Mouse (Mus musculus) intestine, embryonic 14.5 days (tissue): Measurements from ENCODE around the gene H3f3b. TPM values are rescaled to one million over a fixed set of nuclear protein-coding genes. Genes with fewer than 3 reads are reported as not detected.

Experiments used
- ATAC-seq: fragments of 200-750 bp; cut with Nextera tagmentation; replicated peaks from 2 replicates; pipeline ENCODE4 v1.8.0; 2017; ENCODE audit warnings: low read depth, moderate number of reproducible peaks, moderate TSS enrichment, moderate library complexity; ENCODE audit not compliant: low FRiP score, low TSS enrichment
- DNase-seq: peaks from one replicate; pipeline ENCODE4 v3.0.0-alpha.2; 2018; ENCODE audit warnings: low spot score
- H3K27ac ChIP-seq: fragments of 300-500 bp; sonication (generic); 2 replicates; pipeline ENCODE4 v1.5.1; 2014; ENCODE audit warnings: low read depth, mild to moderate bottlenecking, control low read depth
- H3K27me3 ChIP-seq: fragments of 300-500 bp; sonication (generic); replicated peaks from 2 replicates; pipeline ENCODE4 v1.6.1; 2014; ENCODE audit warnings: low read length, control low read depth; ENCODE audit not compliant: control insufficient read depth, insufficient read depth
- H3K36me3 ChIP-seq: fragments of 300-500 bp; sonication (generic); 2 replicates; pipeline ENCODE4 v1.6.1; 2014; ENCODE audit warnings: low read length, control low read depth; ENCODE audit not compliant: control insufficient read depth, insufficient read depth
- H3K4me1 ChIP-seq: fragments of 300-500 bp; sonication (generic); replicated peaks from 2 replicates; pipeline ENCODE4 v1.6.1; 2014; ENCODE audit warnings: low read length, control low read depth, mixed read lengths; ENCODE audit not compliant: control insufficient read depth, insufficient read depth
- H3K4me2 ChIP-seq: fragments of 300-500 bp; sonication (generic); 2 replicates; pipeline ENCODE4 v1.6.1; 2014; ENCODE audit warnings: low read length
- H3K4me3 ChIP-seq: fragments of 300-500 bp; sonication (generic); 2 replicates; pipeline ENCODE4 v1.5.1; 2014; ENCODE audit warnings: low read depth, low read length, control low read depth, mixed read lengths
- H3K9ac ChIP-seq: fragments of 300-500 bp; sonication (generic); 2 replicates; pipeline ENCODE4 v1.6.1; 2014; ENCODE audit warnings: mild to moderate bottlenecking, low read length
- H3K9me3 ChIP-seq: fragments of 300-500 bp; sonication (generic); 2 replicates; pipeline ENCODE4 v1.6.1; 2016; ENCODE audit warnings: low read length, control low read depth; ENCODE audit not compliant: control insufficient read depth
- WGBS: fragments of 180-500 bp; shearing (Covaris S2); extraction: QIAGEN DNeasy Blood & Tissue Kit; methylation state at CpG from one replicate; pipeline ENCODE4 v1.1.7; 2014; 5-methylcytosine and 5-hydroxymethylcytosine counted together
- polyA plus RNA-seq: library from polyadenylated mRNA; unstranded; fragments of >200 nt; fragmentation: Nextera tagmentation; extraction: Ambion mirVana; gene quantifications from 2 replicates; pipeline ENCODE4 v1.2.1, GENCODE M21; 2014

The H3f3b gene
- polyA plus RNA-seq, 1 experiment from 2014 or later = 1,654 TPM

GRCm38 (mm10) chr11:116010948-116011347 lies 16.8 kb downstream of the H3f3b start:
- Histone ChIP-seq H3K4me3 (no peak overlapping the region), H3K4me1 (peaks cover 15% of the 10 kb centered on the region), H3K9ac (no peak overlapping the region; the same call in 1 of the 2 replicates), H3K9me3 (no peaks in the 10 kb centered on the region), H3K27me3 (no peaks in the 10 kb centered on the region), H3K27ac (peak overlapping the region; percentile 92; the same call in 1 of the 2 replicates), H3K36me3 (peaks cover 33% of the 10 kb centered on the region), H3K4me2 (no peak overlapping the region)
- WGBS = 86% methylated on average over 5 of the region's 5 CpGs
- ATAC-seq (no peak), DNase-seq (peak; percentile 48)

- Histone ChIP-seq H3K27me3 (no peaks in the 10 kb centered on the region), H3K4me2 (no peak overlapping the region), H3K9me3 (no peaks in the 10 kb centered on the region), H3K27ac (no peak overlapping the region), H3K4me3 (no peak overlapping the region), H3K4me1 (peaks cover 22% of the 10 kb centered on the region), H3K36me3 (peaks cover 33% of the 10 kb centered on the region), H3K9ac (no peak overlapping the region)
- no peak for ATAC-seq
- DNase-seq = no peak
- 91% methylated on average over 8 of the region's 8 CpGs for WGBS
These were observed 17.6 kb downstream of the H3f3b start for GRCm38 (mm10) chr11:116010146-116010545.

GRCm38 (mm10) chr11:116009661-116010060 lies 18.1 kb downstream of the H3f3b start:
- ATAC-seq (no peak), DNase-seq (no peak)
- 89% methylated on average over 11 of the region's 11 CpGs for WGBS
- no peak overlapping the region for H3K4me2 ChIP-seq
- H3K9ac ChIP-seq = no peak overlapping the region
- H3K4me3 ChIP-seq = no peak overlapping the region
- no peaks in the 10 kb centered on the region for H3K27me3 ChIP-seq
- peaks cover 33% of the 10 kb centered on the region for H3K36me3 ChIP-seq
- H3K9me3 ChIP-seq = no peaks in the 10 kb centered on the region
- H3K27ac ChIP-seq = no peak overlapping the region
- H3K4me1 ChIP-seq = peaks cover 27% of the 10 kb centered on the region

DNA sequence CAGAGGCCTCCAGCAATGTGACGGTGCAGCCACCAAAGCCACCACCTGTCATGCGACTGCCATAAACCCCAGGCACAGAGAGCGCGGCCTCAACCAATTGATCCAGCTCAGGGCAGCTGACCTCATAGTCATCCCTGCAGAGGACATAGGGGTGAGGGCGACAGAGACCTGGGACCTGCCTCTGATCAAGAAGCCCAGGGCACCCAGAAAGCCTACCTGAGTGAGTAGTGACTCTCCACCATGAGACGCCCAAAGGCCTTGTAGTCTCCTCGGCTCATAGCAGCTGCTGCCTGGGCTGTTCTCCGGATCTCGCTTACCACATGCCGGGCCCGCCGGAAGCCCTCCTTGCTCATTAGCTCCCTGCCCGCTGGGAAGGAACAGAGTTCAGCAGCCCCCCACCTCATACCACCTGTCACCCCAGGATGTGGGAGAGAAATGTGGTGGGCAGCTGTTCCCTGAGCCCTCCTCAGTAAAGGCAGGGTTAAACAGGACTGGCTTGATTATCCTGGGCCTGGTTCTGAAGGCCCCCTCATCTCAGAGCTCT lies 18.9 kb downstream of the H3f3b start:
- ATAC-seq = no peak
- no peak for DNase-seq
- no peak overlapping the region for H3K4me3 ChIP-seq
- H3K27me3 ChIP-seq = no peaks in the 10 kb centered on the region
- no peak overlapping the region for H3K4me2 ChIP-seq
- H3K27ac ChIP-seq = no peak overlapping the region
- 90% methylated on average over 13 of the region's 13 CpGs for WGBS
- H3K9ac ChIP-seq = no peak overlapping the region
- H3K4me1 ChIP-seq = peaks cover 29% of the 10 kb centered on the region
- H3K9me3 ChIP-seq = no peaks in the 10 kb centered on the region
- H3K36me3 ChIP-seq = peaks cover 33% of the 10 kb centered on the region

- Histone ChIP-seq H3K4me2 (no peak overlapping the region), H3K27ac (no peak overlapping the region), H3K9ac (no peak overlapping the region), H3K9me3 (no peaks in the 10 kb centered on the region), H3K4me3 (no peak overlapping the region), H3K27me3 (no peaks in the 10 kb centered on the region), H3K4me1 (peaks cover 29% of the 10 kb centered on the region), H3K36me3 (peaks cover 33% of the 10 kb centered on the region)
- 89% methylated on average over 11 of the region's 11 CpGs for WGBS
- ATAC-seq (no peak), DNase-seq (no peak)
These were observed 19.4 kb downstream of the H3f3b start for GRCm38 (mm10) chr11:116008411-116008810.

GRCm38 (mm10) chr11:116007095-116007850 lies 20.5 kb downstream of the H3f3b start:
- Histone ChIP-seq H3K4me1 (peaks cover 24% of the 10 kb centered on the region), H3K9ac (no peak overlapping the region), H3K9me3 (no peaks in the 10 kb centered on the region), H3K27me3 (no peaks in the 10 kb centered on the region), H3K4me2 (no peak overlapping the region), H3K27ac (no peak overlapping the region), H3K36me3 (peaks cover 33% of the 10 kb centered on the region), H3K4me3 (no peak overlapping the region)
- DNase-seq (no peak), ATAC-seq (no peak)
- WGBS = 88% methylated on average over 28 of the region's 28 CpGs

- Histone ChIP-seq H3K36me3 (peaks cover 33% of the 10 kb centered on the region), H3K9ac (peak overlapping the region; percentile 55; the same call in 1 of the 2 replicates), H3K27ac (peak overlapping the region; percentile 77; the same call in 1 of the 2 replicates), H3K9me3 (no peaks in the 10 kb centered on the region), H3K4me1 (peaks cover 14% of the 10 kb centered on the region), H3K4me2 (peak overlapping the region; percentile 60), H3K27me3 (no peaks in the 10 kb centered on the region), H3K4me3 (no peak overlapping the region)
- DNase-seq (no peak), ATAC-seq (peak; percentile 10; the same call in 1 of the 2 replicates)
- 72% methylated on average over 9 of the region's 9 CpGs for WGBS
These were observed 21.9 kb downstream of the H3f3b start for GRCm38 (mm10) chr11:116005701-116006419.

DNA sequence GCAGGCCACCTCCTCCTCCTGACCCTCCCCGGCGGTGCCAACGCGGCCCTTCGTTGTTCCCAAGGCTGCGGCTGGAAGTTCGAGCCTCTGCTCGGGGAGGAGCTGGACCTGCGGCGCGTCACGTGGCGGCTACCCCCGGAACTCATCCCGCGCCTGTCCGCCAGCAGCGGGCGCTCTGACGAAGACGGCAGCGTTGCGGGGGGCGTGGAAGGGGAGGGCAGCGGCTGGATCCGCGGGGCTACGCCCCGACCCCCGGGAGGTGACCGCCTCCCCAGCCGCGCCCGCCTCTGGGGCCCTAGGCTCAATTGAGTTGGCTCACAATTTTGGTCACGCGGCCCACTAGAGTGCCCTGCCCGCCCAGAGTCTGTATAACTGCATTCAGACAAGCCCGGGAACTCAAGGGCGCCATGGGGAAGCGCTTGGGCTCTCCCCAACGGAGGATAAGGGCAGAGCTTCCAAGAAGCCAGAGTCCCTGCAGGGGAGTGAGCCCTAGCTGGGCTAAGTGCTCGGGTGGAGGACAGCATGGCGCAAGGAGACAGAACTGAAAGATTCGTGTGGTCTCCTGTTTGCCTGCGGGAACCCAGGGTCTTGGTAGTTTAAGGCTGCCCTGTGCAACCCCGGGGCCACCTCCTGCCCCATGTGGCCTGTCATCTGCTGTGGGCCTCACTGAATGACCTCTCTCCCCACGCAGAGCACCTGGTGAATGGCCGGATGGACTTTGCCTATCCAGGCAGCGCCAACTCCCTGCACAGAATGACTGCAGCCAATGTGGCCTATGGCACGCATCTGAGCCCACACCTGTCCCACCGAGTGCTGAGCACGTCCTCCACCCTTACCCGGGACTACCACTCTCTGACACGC lies 22.7 kb downstream of the H3f3b start:
- H3K4me3 ChIP-seq = peak overlapping the region; percentile 34
- H3K9ac ChIP-seq = peak overlapping the region; percentile 55
- H3K9me3 ChIP-seq = no peaks in the 10 kb centered on the region
- WGBS = 6% methylated on average over 53 of the region's 54 CpGs
- peaks cover 14% of the 10 kb centered on the region for H3K4me1 ChIP-seq
- H3K36me3 ChIP-seq = peaks cover 27% of the 10 kb centered on the region
- DNase-seq = peak; percentile 90
- peak; percentile 77 for ATAC-seq
- peak overlapping the region; percentile 77 for H3K27ac ChIP-seq
- H3K27me3 ChIP-seq = no peaks in the 10 kb centered on the region; the same call in 1 of the 2 replicates
- H3K4me2 ChIP-seq = peak overlapping the region; percentile 60
